Mouse (Mus musculus): ENCODE measurements around the gene Wbp2.

GRCm38 (mm10) chr11:116072608-116073007 lies 14.2 kb downstream of the Wbp2 start:
- TF ChIP-seq POLR2A (IDR thresholded peaks at IDR 0.05; ENCODE audit: borderline replicate concordance, extremely low read depth, low read depth, low read length) (no peak), CTCF (IDR thresholded peaks at IDR 0.05; ENCODE audit: insufficient read depth, low read length) (no peak)
